In the genomic region with DNA sequence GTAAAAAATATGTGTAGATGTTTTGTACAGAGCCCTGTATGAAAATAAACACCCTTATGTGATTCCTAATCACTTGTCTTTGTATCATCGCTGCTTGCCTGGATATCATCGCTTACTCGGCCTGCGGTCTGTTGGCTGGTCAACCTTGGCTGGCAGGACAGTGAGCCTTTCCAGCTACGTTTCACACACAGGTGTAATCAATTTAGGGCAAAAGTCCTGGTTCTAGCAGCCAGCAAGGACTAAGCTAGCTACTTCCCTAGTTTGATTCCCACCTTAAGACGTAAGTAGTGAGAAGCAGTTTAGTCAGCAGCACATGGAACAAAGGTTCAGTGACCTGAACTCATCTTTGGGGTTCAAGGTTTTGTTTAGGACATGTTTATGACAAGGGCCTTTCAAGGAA, we compare ENCODE assay signal across 34 mouse cellular contexts. TPM values are rescaled to one million over a fixed set of nuclear protein-coding genes. Genes with fewer than 3 reads are reported as not detected.
"Had no signal": no experiment of that assay in that cellular context is flagged by ENCODE, and none has a peak within 500 bp of the region (broad histone marks: within the 10 kb centered on the region; RNA-seq: fewer than 3 reads in every experiment).

No protein-coding gene starts in this region.

- H3K9me3 ChIP-seq: limb, embryonic 10.5 days; limb, embryonic 12.5 days; limb, embryonic 13.5 days; limb, embryonic 15.5 days; liver, embryonic 13.5 days; liver, embryonic 15.5 days; lung, embryonic 15.5 days; megakaryocyte, embryonic 14.5 days; midbrain, embryonic 10.5 days; midbrain, embryonic 12.5 days; midbrain, embryonic 13.5 days; midbrain, embryonic 15.5 days; neural tube, embryonic 12.5 days; neural tube, embryonic 13.5 days had no signal

- H3K9ac ChIP-seq: limb, embryonic 12.5 days; limb, embryonic 13.5 days; limb, embryonic 15.5 days; liver, embryonic 13.5 days; liver, embryonic 14.5 days; liver, embryonic 15.5 days; liver, postnatal 0 days; lung, embryonic 14.5 days; lung, embryonic 15.5 days; midbrain, embryonic 12.5 days; midbrain, embryonic 13.5 days; midbrain, embryonic 15.5 days; neural tube, embryonic 12.5 days; neural tube, embryonic 13.5 days had no signal

- H3K4me3 ChIP-seq: limb, embryonic 10.5 days; limb, embryonic 12.5 days; limb, embryonic 13.5 days; limb, embryonic 15.5 days; liver, embryonic 13.5 days; liver, embryonic 15.5 days; lung, embryonic 15.5 days; megakaryocyte, embryonic 14.5 days; midbrain, embryonic 10.5 days; midbrain, embryonic 12.5 days; midbrain, embryonic 13.5 days; midbrain, embryonic 15.5 days; myocyte; neural tube, embryonic 12.5 days; neural tube, embryonic 13.5 days had no signal

- H3K27me3 ChIP-seq: limb, embryonic 12.5 days; limb, embryonic 13.5 days; limb, embryonic 15.5 days; liver, embryonic 13.5 days; liver, embryonic 15.5 days; lung, embryonic 15.5 days; megakaryocyte, embryonic 14.5 days; midbrain, embryonic 12.5 days; midbrain, embryonic 13.5 days; midbrain, embryonic 15.5 days; neural tube, embryonic 12.5 days; neural tube, embryonic 13.5 days had no signal

- H3K4me2 ChIP-seq: limb, embryonic 12.5 days; limb, embryonic 13.5 days; limb, embryonic 15.5 days; liver, embryonic 11.5 days; liver, embryonic 13.5 days; liver, embryonic 15.5 days; lung, embryonic 14.5 days; lung, embryonic 15.5 days; midbrain, embryonic 11.5 days; midbrain, embryonic 12.5 days; midbrain, embryonic 13.5 days; midbrain, embryonic 15.5 days; neural tube, embryonic 12.5 days; neural tube, embryonic 13.5 days had no signal

- H3K27ac ChIP-seq: limb, embryonic 10.5 days; limb, embryonic 12.5 days; limb, embryonic 13.5 days; liver, embryonic 13.5 days; liver, embryonic 14.5 days; liver, embryonic 15.5 days; lung, embryonic 15.5 days; macrophage; midbrain, embryonic 10.5 days; midbrain, embryonic 12.5 days; midbrain, embryonic 13.5 days; midbrain, embryonic 15.5 days; neural tube, embryonic 12.5 days; neural tube, embryonic 13.5 days had no signal

- ATAC-seq: liver, postnatal 0 days; lung, postnatal 0 days; midbrain, embryonic 13.5 days; midbrain, embryonic 15.5 days; midbrain, embryonic 16.5 days had no signal

- H3K4me1 ChIP-seq: limb, embryonic 10.5 days; limb, embryonic 12.5 days; limb, embryonic 13.5 days; liver, embryonic 13.5 days; liver, embryonic 15.5 days; lung, embryonic 15.5 days; megakaryocyte, embryonic 14.5 days; midbrain, embryonic 10.5 days; midbrain, embryonic 12.5 days; midbrain, embryonic 13.5 days; midbrain, embryonic 15.5 days; neural tube, embryonic 12.5 days; neural tube, embryonic 13.5 days had no signal

- DNase-seq: left cerebral cortex, postnatal 4 days; liver; liver, embryonic 13.5 days; liver, postnatal 0 days; lung, adult 18-20 months; lung, adult 2 months; lung, embryonic 14.5 days; lung, postnatal 10 days; lung, postnatal 14 days; lung, postnatal 36 days; lung, postnatal 4 days; midbrain, embryonic 14.5 days had no signal

RNA-seq across cellular contexts. Expression of gene Trib3, which starts 29.9 kb away (rescaled TPM):
- total RNA-seq: megakaryocyte progenitor cell, adult 5-6 weeks; monocyte, adult 5-6 weeks had no signal
